Mouse (Mus musculus) thymus, adult 2 months (tissue): ENCODE data around the gene Rccd1. TPM values are rescaled to one million over a fixed set of nuclear protein-coding genes. Genes with fewer than 3 reads are reported as not detected.
A peak's percentile ranks its signal among the peaks of the same experiment; 100 is the strongest.

Experiments used
- DNase-seq: peaks from one replicate; pipeline ENCODE4 v3.0.0; 2021
- H3K27ac ChIP-seq: fragments of 200-500 bp; 2 replicates; pipeline ENCODE4 v1.5.1; 2012; ENCODE audit warnings: low read length, control low read depth; ENCODE audit not compliant: control insufficient read depth, insufficient read depth
- H3K27me3 ChIP-seq: fragments of 200-500 bp; 2 replicates; pipeline ENCODE4 v1.6.1; 2012; ENCODE audit warnings: mild to moderate bottlenecking, low read length, moderate library complexity, mixed read lengths; ENCODE audit not compliant: control insufficient read depth, insufficient read depth
- H3K36me3 ChIP-seq: fragments of 200-500 bp; 2 replicates; pipeline ENCODE4 v1.6.1; 2012; ENCODE audit warnings: mild to moderate bottlenecking, low read length, moderate library complexity; ENCODE audit not compliant: control insufficient read depth, insufficient read depth
- H3K4me1 ChIP-seq: fragments of 200-500 bp; replicated peaks from 2 replicates; pipeline ENCODE4 v1.6.1; 2012; ENCODE audit warnings: low read length; ENCODE audit not compliant: control insufficient read depth, insufficient read depth
- H3K4me3 ChIP-seq: fragments of 200-500 bp; 2 replicates; pipeline ENCODE4 v1.5.1; 2012; ENCODE audit warnings: mild to moderate bottlenecking, low read length, control low read depth, moderate library complexity; ENCODE audit not compliant: control insufficient read depth, insufficient read depth
- CTCF ChIP-seq: fragments of 200-500 bp; IDR thresholded peaks from 2 replicates; pipeline ENCODE4 v1.5.1; 2012; ENCODE audit warnings: mild to moderate bottlenecking, control low read depth, low read length, moderate library complexity, borderline replicate concordance; ENCODE audit not compliant: control insufficient read depth, poor library complexity, insufficient read depth; ENCODE audit errors: extremely low read depth
- POLR2A ChIP-seq: fragments of 200-500 bp; IDR thresholded peaks from 2 replicates; pipeline ENCODE4 v1.6.1; 2012; ENCODE audit warnings: mild to moderate bottlenecking, low read length, control low read depth, moderate library complexity; ENCODE audit not compliant: control insufficient read depth, poor library complexity, insufficient read depth; ENCODE audit errors: extremely low read depth
- WGBS: fragments of 180-500 bp; shearing (Covaris S2); methylation state at CpG from one replicate; pipeline ENCODE4 v1.1.7; 2018; 5-methylcytosine and 5-hydroxymethylcytosine counted together
- polyA plus RNA-seq: library from polyadenylated mRNA; depleted of rRNA; stranded (reverse); fragments of >200 nt; gene quantifications from 2 replicates; pipeline ENCODE4 v1.2.3, GENCODE M21; 2012

Rccd1 gene
- polyA plus RNA-seq, 1 experiment = 20.4 TPM

- peak; percentile 83 for DNase-seq
- no peaks in the 10 kb centered on the region for H3K27me3 ChIP-seq
- peak within 1 kb of the TSS; percentile 77 for H3K4me3 ChIP-seq
- WGBS = 30% methylated on average over 40 of the region's 40 CpGs
- TF ChIP-seq CTCF (no peak), POLR2A (peak; percentile 87; the same call in 1 of the 2 replicates)
- H3K4me1 ChIP-seq = 0 out of 2 replicates have a peak, but pooled peaks cover 8% of the 10 kb centered on the region
- peak within 1 kb of the TSS; percentile 40; the same call in 1 of the 2 replicates for H3K27ac ChIP-seq
- peaks cover 18% of the 10 kb centered on the region for H3K36me3 ChIP-seq
Measured at GRCm38 (mm10) chr7:80260625-80261371, 63.5 kb downstream of the Rccd1 start, which contains the start of gene Ngrn. Ngrn (plus strand) TSS chr7:80261215.

- TF ChIP-seq POLR2A (no peak), CTCF (no peak)
- H3K36me3 ChIP-seq = no peaks in the 10 kb centered on the region
- DNase-seq = no peak
- H3K27ac ChIP-seq = no peak overlapping the region
- WGBS = 91% methylated on average over 2 of the region's 2 CpGs
- H3K4me3 ChIP-seq = no peak overlapping the region
- peaks cover 18% of the 10 kb centered on the region for H3K4me1 ChIP-seq
- H3K27me3 ChIP-seq = no peaks in the 10 kb centered on the region
Measured at GRCm38 (mm10) chr7:80257706-80258105, 66.5 kb downstream of the Rccd1 start.

GRCm38 (mm10) chr7:80255981-80256380 lies 68.3 kb downstream of the Rccd1 start:
- DNase-seq = no peak
- WGBS = 83% methylated on average over 2 of the region's 2 CpGs
- H3K4me3 ChIP-seq = no peak overlapping the region
- no peak overlapping the region for H3K27ac ChIP-seq
- no peaks in the 10 kb centered on the region for H3K36me3 ChIP-seq
- TF ChIP-seq CTCF (no peak), POLR2A (no peak)
- H3K27me3 ChIP-seq = no peaks in the 10 kb centered on the region
- peaks cover 14% of the 10 kb centered on the region for H3K4me1 ChIP-seq

- Histone ChIP-seq H3K4me3 (no peak overlapping the region), H3K4me1 (peaks cover 10% of the 10 kb centered on the region), H3K27ac (no peak overlapping the region), H3K27me3 (no peaks in the 10 kb centered on the region), H3K36me3 (no peaks in the 10 kb centered on the region)
- no peak for TF ChIP-seq POLR2A
- TF ChIP-seq CTCF = no peak
- WGBS = 94% methylated on average over 11 of the region's 11 CpGs
- DNase-seq = no peak
Measured at GRCm38 (mm10) chr7:80252886-80253285, 71.4 kb downstream of the Rccd1 start.

GRCm38 (mm10) chr7:80252437-80252836 lies 71.8 kb downstream of the Rccd1 start:
- H3K27ac ChIP-seq = no peak overlapping the region
- no peaks in the 10 kb centered on the region for H3K27me3 ChIP-seq
- H3K4me1 ChIP-seq = peaks cover 10% of the 10 kb centered on the region
- no peaks in the 10 kb centered on the region for H3K36me3 ChIP-seq
- TF ChIP-seq POLR2A (no peak), CTCF (no peak)
- 85% methylated on average over 7 of the region's 7 CpGs for WGBS
- no peak for DNase-seq
- no peak overlapping the region for H3K4me3 ChIP-seq

GRCm38 (mm10) chr7:80246859-80247258 lies 77.4 kb downstream of the Rccd1 start:
- DNase-seq = peak; percentile 19
- no peak for TF ChIP-seq POLR2A
- no peak for TF ChIP-seq CTCF
- Histone ChIP-seq H3K27ac (no peak overlapping the region), H3K27me3 (no peaks in the 10 kb centered on the region), H3K4me3 (no peak overlapping the region), H3K4me1 (0 out of 2 replicates have a peak, but pooled peaks cover 2% of the 10 kb centered on the region), H3K36me3 (no peaks in the 10 kb centered on the region)
- WGBS = 16% methylated on average over 7 of the region's 7 CpGs

GRCm38 (mm10) chr7:80246148-80246721 lies 78.0 kb downstream of the Rccd1 start, which contains the start of gene Ttll13:
Ttll13 (plus strand) TSS chr7:80246376.
- under 1% methylated on average over 48 of the region's 48 CpGs for WGBS
- Histone ChIP-seq H3K4me3 (peak within 1 kb of the TSS; percentile 48), H3K4me1 (0 out of 2 replicates have a peak, but pooled peaks cover 2% of the 10 kb centered on the region), H3K27ac (no peak within 1 kb of the TSS), H3K36me3 (no peaks in the 10 kb centered on the region), H3K27me3 (no peaks in the 10 kb centered on the region)
- peak; percentile 96 for DNase-seq
- TF ChIP-seq CTCF (peak; percentile 82), POLR2A (no peak)
